Mouse (Mus musculus): Measurements from ENCODE around the gene Cyth1.
A peak's percentile ranks its signal among the peaks of the same experiment; 100 is the strongest.

GRCm38 (mm10) chr11:118133752-118134169 is 114.6 kb downstream of the Cyth1 start:
- TF ChIP-seq POLR2A (IDR thresholded peaks at IDR 0.05; ENCODE audit: insufficient read length, low read depth) (no peak), TCF12 (IDR thresholded peaks at IDR 0.05; ENCODE audit: insufficient read depth, poor library complexity, severe bottlenecking) (no peak), REST (IDR thresholded peaks at IDR 0.05; ENCODE audit: insufficient read depth, insufficient read length) (no peak), MAX (IDR thresholded peaks at IDR 0.05; ENCODE audit: low read depth) (no peak), E2F4 (IDR thresholded peaks at IDR 0.05; ENCODE audit: insufficient read depth) (no peak), POLR2AphosphoS2 (IDR thresholded peaks at IDR 0.05; ENCODE audit: insufficient read length, low read depth) (no peak), USF1 (IDR thresholded peaks at IDR 0.05; ENCODE audit: low read depth) (no peak), CEBPB (IDR thresholded peaks at IDR 0.05; ENCODE audit: insufficient read depth, poor library complexity, severe bottlenecking) (no peak), MYOD1 (IDR thresholded peaks at IDR 0.05; ENCODE audit: control insufficient read depth in 1 of 3, insufficient read length in 2 of 3, low read depth in 2 of 3) (peak in 1 of 3 experiments; percentile 37), MYOG (IDR thresholded peaks at IDR 0.05; ENCODE audit: control insufficient read depth in 1 of 3, insufficient read depth in 1 of 3, insufficient read length in 2 of 3, low read depth in 2 of 3) (no peak), SRF (IDR thresholded peaks at IDR 0.05; ENCODE audit: control insufficient read depth, insufficient read length, low read depth) (no peak)

All from myocyte (in vitro differentiated cells).